Mouse (Mus musculus): Measurements from ENCODE around the gene Alkbh6.

Alkbh6 gene

DNA sequence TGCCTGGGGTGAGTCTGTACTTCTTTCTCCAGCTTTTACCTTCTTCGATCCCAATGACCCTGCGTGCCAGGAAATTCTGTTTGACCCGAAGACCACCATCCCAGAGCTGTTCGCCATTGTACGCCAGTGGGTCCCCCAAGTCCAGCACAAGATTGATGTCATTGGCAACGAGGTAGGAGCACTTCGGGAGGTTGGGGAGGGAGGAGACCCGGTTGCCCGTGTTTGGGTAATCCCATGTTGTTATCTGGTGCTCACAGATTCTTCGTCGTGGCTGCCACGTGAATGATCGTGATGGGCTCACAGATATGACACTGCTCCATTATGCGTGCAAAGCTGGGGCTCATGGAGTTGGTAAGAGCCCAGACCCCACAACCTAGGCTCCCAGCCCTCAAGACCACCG, 11.7 kb upstream of the Alkbh6 start:
- DNase-seq: no peak

GRCm38 (mm10) chr7:30297266-30297665, 11.3 kb upstream of the Alkbh6 start:
- no peak for DNase-seq

DNA sequence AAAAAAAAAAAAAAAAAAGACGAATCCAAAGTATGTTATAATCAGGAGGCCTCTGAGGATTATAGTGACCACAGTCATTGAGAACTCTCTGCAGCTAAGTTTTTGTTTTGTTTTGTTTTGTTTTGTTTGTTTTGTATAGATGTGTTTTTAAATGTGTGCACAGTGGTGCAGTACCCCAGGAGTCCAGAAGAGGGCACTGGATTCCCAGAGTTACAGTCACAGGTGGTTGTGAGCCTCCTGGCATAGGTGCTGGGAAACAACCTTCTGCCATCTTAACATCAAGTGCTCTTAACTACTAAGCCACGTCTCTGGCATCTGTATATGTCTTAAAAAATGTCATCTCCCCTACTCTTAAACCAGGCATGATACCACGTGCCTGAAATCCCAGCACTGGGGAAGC, 7.6 kb upstream of the Alkbh6 start:
- no peak for DNase-seq

DNA sequence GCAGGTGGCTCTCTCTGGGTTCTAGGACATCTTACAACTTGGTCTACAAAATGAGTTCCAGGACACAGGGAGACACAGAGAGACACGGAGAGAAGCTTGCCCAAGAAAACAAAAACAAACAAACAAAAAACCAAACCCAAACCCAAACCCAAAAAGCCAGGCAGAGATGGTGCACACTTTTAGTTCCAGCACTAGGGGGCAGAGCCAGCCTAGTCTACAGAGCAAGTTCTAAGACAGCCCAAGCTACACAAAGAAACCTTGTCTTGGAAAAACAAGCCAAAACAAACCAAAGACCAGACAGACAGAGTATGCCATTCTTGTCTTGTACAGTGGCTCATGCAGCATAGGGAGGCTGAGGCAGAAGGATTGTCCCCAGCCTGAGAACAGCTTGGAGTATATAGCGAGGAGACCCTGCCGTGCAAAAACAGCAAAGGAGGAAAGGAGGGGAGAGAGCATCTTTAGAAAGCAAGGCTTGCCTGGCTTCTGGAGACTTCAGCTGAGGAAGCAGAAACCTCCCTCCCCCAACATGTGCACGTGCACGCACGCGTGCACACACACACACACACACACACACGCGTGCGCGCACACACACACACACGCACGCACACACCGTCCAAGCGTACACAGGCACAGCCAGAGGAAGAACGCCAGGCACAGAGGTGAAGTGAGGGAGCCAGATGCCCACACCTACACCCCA, 2.3 kb upstream of the Alkbh6 start:
- DNase-seq: no peak

- peak; percentile 42 for DNase-seq
These were observed 1.0 kb downstream of the Alkbh6 start for GRCm38 (mm10) chr7:30309395-30310129.

GRCm38 (mm10) chr7:30310136-30310535, 1.6 kb downstream of the Alkbh6 start:
- no peak for DNase-seq

- peak; percentile 78 for DNase-seq
These were observed 5.3 kb downstream of the Alkbh6 start for GRCm38 (mm10) chr7:30313666-30314320.

DNA sequence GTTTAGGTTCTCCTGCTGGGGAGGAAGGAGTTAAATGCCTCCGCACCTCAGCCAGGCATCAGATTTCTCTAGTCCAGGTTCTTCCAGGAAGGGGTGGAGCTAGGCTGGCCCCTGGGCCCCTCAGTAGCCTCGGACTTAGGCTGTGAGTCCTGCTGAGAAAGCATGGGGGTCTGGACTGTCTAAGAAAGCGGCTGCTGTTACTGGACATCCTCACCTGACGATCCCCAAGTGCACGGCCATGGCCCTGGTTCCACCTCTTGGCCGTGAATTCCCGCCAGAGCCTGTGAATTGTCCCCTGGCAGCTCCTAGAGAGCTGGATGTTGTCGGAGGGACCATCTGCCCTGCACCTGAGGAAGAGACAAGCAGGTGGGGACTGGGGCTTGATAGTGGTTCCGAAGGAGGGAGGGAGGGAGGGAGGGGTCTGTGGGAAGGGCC, 6.2 kb downstream of the Alkbh6 start, which contains the start of gene Syne4:
Gene Syne4, plus strand, starts transcription at position 87 of the 435 bp plus-strand sequence.
- no peak for DNase-seq

GRCm38 (mm10) chr7:30315559-30316529, 7.3 kb downstream of the Alkbh6 start:
- no peak for DNase-seq

DNA sequence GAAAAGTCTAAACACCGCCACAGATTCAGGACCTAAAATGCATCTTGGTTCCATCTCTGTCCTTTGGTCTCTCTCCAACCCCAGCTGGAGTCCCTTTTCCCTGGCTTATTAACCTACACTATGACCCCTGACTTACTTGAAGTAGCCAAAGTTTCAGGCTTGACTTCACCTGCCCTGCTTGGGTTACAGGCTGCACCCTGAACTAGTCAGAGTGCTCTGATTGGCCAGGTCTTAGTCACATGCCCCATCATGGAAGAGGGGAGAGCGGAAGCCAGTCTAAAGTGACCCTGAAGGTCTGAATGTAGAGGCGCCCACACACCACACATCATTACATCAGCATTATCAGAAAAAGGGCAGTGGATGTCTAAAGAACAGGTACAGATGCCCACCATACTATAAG, 9.6 kb downstream of the Alkbh6 start:
- no peak for DNase-seq

- no peak for DNase-seq
These were observed 12.4 kb downstream of the Alkbh6 start for GRCm38 (mm10) chr7:30320946-30321345.

- DNase-seq: peak; percentile 84
These were observed 13.2 kb downstream of the Alkbh6 start, which contains the start of gene E130208F15Rik for GRCm38 (mm10) chr7:30321539-30322284. Gene E130208F15Rik, plus strand, starts transcription at chr7:30321740.

DNA sequence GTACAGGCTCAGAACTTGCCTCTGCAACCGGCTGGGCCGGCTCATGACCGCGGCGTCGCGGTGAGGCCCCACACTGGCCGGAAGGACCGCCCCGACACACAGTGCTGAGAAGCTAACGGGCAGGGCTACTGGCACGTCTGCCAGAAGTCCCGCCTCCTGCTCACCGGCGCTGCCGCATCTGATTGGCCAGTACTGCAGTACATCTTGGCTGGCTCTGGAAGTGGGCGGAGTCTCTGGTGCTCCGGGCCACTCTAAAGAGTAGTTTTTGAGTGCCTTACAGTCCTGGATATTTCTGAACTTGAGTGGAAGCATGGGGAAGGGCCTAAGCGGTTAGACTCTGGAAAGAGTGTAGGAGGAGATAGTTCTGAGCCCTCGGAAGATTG, 13.8 kb downstream of the Alkbh6 start:
- peak; percentile 97 for DNase-seq

DNA sequence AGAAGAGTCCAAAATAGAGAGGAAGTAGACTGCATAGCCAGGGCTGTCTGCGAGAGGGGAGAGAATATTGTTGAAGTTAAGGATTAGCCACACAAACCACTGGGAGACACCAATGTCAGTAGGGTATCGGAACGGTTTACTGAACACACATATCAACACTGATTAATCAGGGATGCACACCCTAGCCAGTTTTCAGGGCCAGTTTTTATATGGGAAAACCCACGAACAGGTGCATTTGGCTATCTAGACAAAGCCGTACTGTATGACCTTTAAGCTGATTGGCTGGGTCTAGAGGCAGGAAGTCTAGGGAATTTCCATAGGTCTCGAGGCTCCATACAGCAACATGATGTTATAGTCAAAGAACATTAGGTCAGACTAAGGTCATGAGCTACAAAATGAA, 14.3 kb downstream of the Alkbh6 start:
- no peak for DNase-seq

DNA sequence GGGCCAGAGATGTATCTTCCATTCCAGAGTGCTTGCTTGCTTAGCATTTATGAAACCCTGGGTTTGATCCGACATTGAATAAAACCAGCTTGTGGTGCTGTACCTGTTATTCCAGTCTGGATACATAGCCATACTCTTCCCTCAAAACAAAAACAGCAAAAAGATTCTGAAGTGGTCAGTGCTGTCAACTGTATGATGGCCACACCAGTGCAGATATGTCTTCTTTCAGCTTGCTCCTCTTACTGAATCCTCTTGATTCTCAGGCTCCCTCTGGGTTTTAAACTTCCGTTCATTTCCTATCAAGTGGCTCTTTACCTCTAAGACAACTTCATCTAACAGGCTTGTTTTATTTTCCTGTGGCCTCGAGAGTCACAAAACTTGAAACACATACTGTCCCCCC, 15.3 kb downstream of the Alkbh6 start, which contains the start of gene Sdhaf1:
Gene Sdhaf1, minus strand, starts transcription at position 101 of the 400 bp plus-strand sequence.
- no peak for DNase-seq

- no peak for DNase-seq
These were observed 15.9 kb downstream of the Alkbh6 start for GRCm38 (mm10) chr7:30324300-30324944.

- no peak for DNase-seq
These were observed 16.8 kb downstream of the Alkbh6 start for GRCm38 (mm10) chr7:30325364-30325763.

GRCm38 (mm10) chr7:30326427-30326826, 17.9 kb downstream of the Alkbh6 start:
- no peak for DNase-seq

DNA sequence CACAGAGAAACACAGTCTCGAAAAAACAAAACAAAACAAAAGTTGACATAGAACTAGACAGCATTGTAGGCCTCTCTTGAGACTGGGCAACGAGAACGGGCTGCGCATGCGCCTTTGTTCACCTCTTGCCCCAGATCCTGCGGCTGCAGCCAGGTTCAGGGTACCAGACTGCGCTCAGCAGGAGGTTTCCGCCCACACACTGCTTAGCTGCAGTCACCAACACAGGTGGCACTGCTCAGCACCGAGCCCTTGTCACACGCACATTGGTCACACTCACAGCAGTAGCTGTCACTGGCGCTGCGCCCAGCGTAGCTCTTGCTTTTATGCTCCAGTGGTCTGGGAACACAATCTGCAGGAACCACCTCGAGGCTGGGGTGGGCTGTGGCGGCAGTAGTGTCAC, 18.6 kb downstream of the Alkbh6 start:
- peak; percentile 54 for DNase-seq

GRCm38 (mm10) chr7:30328379-30328778, 19.9 kb downstream of the Alkbh6 start:
- no peak for DNase-seq

DNA sequence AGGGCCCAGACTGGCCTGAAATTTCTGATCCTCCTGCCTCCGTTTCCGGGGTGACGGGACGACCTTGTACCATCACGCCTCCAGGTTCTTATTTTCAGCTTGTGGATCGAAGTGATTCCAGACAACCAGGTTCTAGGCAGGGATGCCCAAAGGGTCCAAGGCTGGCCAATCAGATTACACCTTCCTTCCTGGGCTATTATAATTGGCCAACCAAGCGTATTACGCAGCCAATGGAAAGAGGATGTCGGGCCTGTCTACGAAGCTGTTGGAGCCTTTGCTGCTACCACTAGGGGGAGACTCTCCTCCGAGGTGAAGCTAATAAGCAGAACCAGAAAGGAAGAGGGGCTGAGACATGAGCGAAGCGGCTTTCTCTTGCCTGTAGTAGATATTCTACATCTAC, 23.4 kb downstream of the Alkbh6 start:
- DNase-seq: peak; percentile 73
